Mouse (Mus musculus) stomach, postnatal 0 days (tissue): ENCODE measurements around the gene Cxcr6. TPM values are rescaled to one million over a fixed set of nuclear protein-coding genes. Genes with fewer than 3 reads are reported as not detected.
A peak's percentile ranks its signal among the peaks of the same experiment; 100 is the strongest.

Experiments used
- ATAC-seq: fragments of 200-750 bp; cut with Nextera tagmentation; 2 replicates; pipeline ENCODE4 v1.8.0; 2017; ENCODE audit not compliant: low FRiP score, low TSS enrichment
- DNase-seq: peaks from one replicate; pipeline ENCODE4 v3.0.0-alpha.2; 2016; ENCODE audit warnings: low spot score
- H3K27ac ChIP-seq: fragments of 300-500 bp; sonication (generic); replicated peaks from 2 replicates; pipeline ENCODE4 v1.5.1; 2014; ENCODE audit warnings: mild to moderate bottlenecking, control low read depth
- H3K27me3 ChIP-seq: fragments of 300-500 bp; sonication (generic); 2 replicates; pipeline ENCODE4 v1.6.1; 2014; ENCODE audit warnings: low read length; ENCODE audit not compliant: control insufficient read depth, insufficient read depth
- H3K36me3 ChIP-seq: fragments of 300-500 bp; sonication (generic); 2 replicates; pipeline ENCODE4 v1.6.1; 2014; ENCODE audit warnings: low read length, mixed read lengths; ENCODE audit not compliant: control insufficient read depth, insufficient read depth
- H3K4me1 ChIP-seq: fragments of 300-500 bp; sonication (generic); replicated peaks from 2 replicates; pipeline ENCODE4 v1.6.1; 2014; ENCODE audit warnings: antibody characterized with exemption; ENCODE audit not compliant: control insufficient read depth, insufficient read depth
- H3K4me2 ChIP-seq: fragments of 300-500 bp; sonication (generic); replicated peaks from 2 replicates; pipeline ENCODE4 v1.6.1; 2014; ENCODE audit warnings: low read depth, mild to moderate bottlenecking, control low read depth, moderate library complexity
- H3K4me3 ChIP-seq: fragments of 300-500 bp; sonication (generic); 2 replicates; pipeline ENCODE4 v1.5.1; 2014; ENCODE audit warnings: low read depth, low read length, control low read depth
- H3K9ac ChIP-seq: fragments of 300-500 bp; sonication (generic); 2 replicates; pipeline ENCODE4 v1.6.1; 2014; ENCODE audit warnings: mild to moderate bottlenecking, low read length, control low read depth, mixed read lengths
- H3K9me3 ChIP-seq: fragments of 300-500 bp; sonication (generic); 2 replicates; pipeline ENCODE4 v1.6.1; 2016; ENCODE audit warnings: low read length; ENCODE audit not compliant: control insufficient read depth
- CTCF ChIP-seq: IDR thresholded peaks from 2 replicates; pipeline ENCODE4 v1.5.1; 2016; ENCODE audit warnings: antibody characterized with exemption, low read depth, mild to moderate bottlenecking, moderate library complexity
- EP300 ChIP-seq: optimal IDR thresholded peaks from 2 replicates; pipeline ENCODE3; 2016; ENCODE audit warnings: antibody characterized with exemption
- WGBS: fragments of 180-500 bp; shearing (Covaris S2); extraction: QIAGEN DNeasy Blood & Tissue Kit; methylation state at CpG from one replicate; pipeline ENCODE4 v1.1.7; 2014; 5-methylcytosine and 5-hydroxymethylcytosine counted together
- polyA plus RNA-seq: library from polyadenylated mRNA; unstranded; fragments of >200 nt; fragmentation: Nextera tagmentation; extraction: Ambion mirVana; gene quantifications from 2 replicates; pipeline ENCODE4 v1.2.1, GENCODE M21; 2015

The Cxcr6 gene
- 0.41 and 0.44 TPM in 2 replicates for polyA plus RNA-seq

- H3K27me3 ChIP-seq: no peaks in the 10 kb centered on the region
- ATAC-seq (no peak), DNase-seq (peak; percentile 5)
- 87% methylated on average over 5 of the region's 5 CpGs for WGBS
- H3K4me3 ChIP-seq: no peak within 1 kb of the TSS
- H3K9me3 ChIP-seq: no peaks in the 10 kb centered on the region
- H3K27ac ChIP-seq: no peak within 1 kb of the TSS
- no peak within 1 kb of the TSS for H3K9ac ChIP-seq
- H3K4me2 ChIP-seq: no peak within 1 kb of the TSS
- peaks cover 5% of the 10 kb centered on the region; the same call in 1 of the 2 replicates for H3K36me3 ChIP-seq
- no peaks in the 10 kb centered on the region for H3K4me1 ChIP-seq
- TF ChIP-seq EP300 (no peak), CTCF (no peak)
Measured at GRCm38 (mm10) chr9:123806267-123806666, at the start of gene Cxcr6. TSS of gene Cxcr6 (plus strand) at chr9:123806475.

- no peaks in the 10 kb centered on the region for H3K4me1 ChIP-seq
- no peaks in the 10 kb centered on the region for H3K36me3 ChIP-seq
- H3K9ac ChIP-seq: no peak overlapping the region
- H3K9me3 ChIP-seq: no peaks in the 10 kb centered on the region
- H3K4me2 ChIP-seq: no peak overlapping the region
- H3K4me3 ChIP-seq: no peak overlapping the region
- TF ChIP-seq EP300: no peak
- no peak for TF ChIP-seq CTCF
- 78% methylated on average over 3 of the region's 3 CpGs for whole genome bisulfite sequencing
- H3K27ac ChIP-seq: no peak overlapping the region
- ATAC-seq (no peak), DNase-seq (no peak)
- H3K27me3 ChIP-seq: no peaks in the 10 kb centered on the region
Measured at GRCm38 (mm10) chr9:123756752-123757151, 49.5 kb upstream of the Cxcr6 start.

GRCm38 (mm10) chr9:123757326-123757725 lies 48.9 kb upstream of the Cxcr6 start:
- no peak overlapping the region for H3K9ac ChIP-seq
- ATAC-seq (no peak), DNase-seq (no peak)
- H3K4me3 ChIP-seq: no peak overlapping the region
- H3K27ac ChIP-seq: no peak overlapping the region
- no peaks in the 10 kb centered on the region for H3K27me3 ChIP-seq
- H3K4me2 ChIP-seq: no peak overlapping the region
- H3K9me3 ChIP-seq: no peaks in the 10 kb centered on the region
- WGBS: 53% methylated on average over 2 of the region's 2 CpGs
- TF ChIP-seq EP300 (no peak), CTCF (no peak)
- no peaks in the 10 kb centered on the region for H3K36me3 ChIP-seq
- no peaks in the 10 kb centered on the region for H3K4me1 ChIP-seq

DNA sequence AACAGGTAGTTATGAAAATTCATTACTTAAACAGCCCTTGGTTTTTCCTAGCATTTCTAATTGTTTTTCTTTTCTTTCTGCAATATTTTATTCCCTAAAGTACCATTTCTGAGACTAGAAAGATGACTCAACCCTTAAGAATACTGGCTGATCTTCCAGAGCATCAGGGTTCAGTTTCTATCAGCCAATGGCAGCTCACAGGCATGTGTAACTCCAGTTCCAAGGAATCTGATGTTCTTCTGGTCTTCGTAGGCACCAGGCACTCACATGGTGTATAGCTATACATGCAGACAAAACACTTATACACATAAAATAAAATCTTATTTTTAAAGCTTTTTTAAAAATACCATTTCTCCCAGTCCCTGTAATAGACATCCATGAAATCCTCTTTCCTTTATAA lies 48.1 kb upstream of the Cxcr6 start:
- no peaks in the 10 kb centered on the region for H3K4me1 ChIP-seq
- H3K9me3 ChIP-seq: no peaks in the 10 kb centered on the region
- no peak overlapping the region for H3K4me2 ChIP-seq
- 58% methylated on average over 1 of the region's 1 CpGs for WGBS
- ATAC-seq (no peak), DNase-seq (no peak)
- no peak overlapping the region for H3K27ac ChIP-seq
- TF ChIP-seq CTCF (no peak), EP300 (no peak)
- H3K27me3 ChIP-seq: no peaks in the 10 kb centered on the region
- H3K36me3 ChIP-seq: no peaks in the 10 kb centered on the region
- H3K4me3 ChIP-seq: no peak overlapping the region
- H3K9ac ChIP-seq: no peak overlapping the region

DNA sequence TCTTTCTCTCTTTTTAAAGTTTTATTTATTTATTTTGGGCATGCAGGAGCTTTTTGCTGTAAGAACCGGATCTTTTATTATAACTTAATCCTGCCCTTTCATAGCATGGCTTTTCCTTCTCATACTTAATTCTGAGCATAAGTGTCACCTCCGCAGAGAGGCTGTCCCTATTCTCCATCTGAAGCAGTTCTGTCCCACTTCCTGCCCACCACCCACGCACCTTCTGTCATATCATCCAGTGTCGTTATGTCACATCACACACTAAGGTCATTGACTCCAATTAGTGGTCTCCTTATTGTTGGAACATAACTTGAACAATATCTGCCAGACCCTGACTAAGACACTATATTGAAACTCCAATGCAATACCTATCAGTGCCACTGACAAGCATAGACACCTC lies 47.6 kb upstream of the Cxcr6 start:
- 62% methylated on average over 4 of the region's 4 CpGs for WGBS
- H3K4me2 ChIP-seq: no peak overlapping the region

GRCm38 (mm10) chr9:123760806-123761205 lies 45.5 kb upstream of the Cxcr6 start:
- Histone ChIP-seq H3K4me1 (no peaks in the 10 kb centered on the region), H3K4me3 (no peak overlapping the region), H3K9me3 (no peaks in the 10 kb centered on the region), H3K36me3 (no peaks in the 10 kb centered on the region), H3K27me3 (no peaks in the 10 kb centered on the region), H3K27ac (no peak overlapping the region), H3K4me2 (no peak overlapping the region), H3K9ac (no peak overlapping the region)
- 87% methylated on average over 3 of the region's 3 CpGs for WGBS
- TF ChIP-seq CTCF: no peak
- no peak for TF ChIP-seq EP300
- DNase-seq (no peak), ATAC-seq (no peak)

More for the DNA sequence above, 47.6 kb upstream of the Cxcr6 start:
- Histone ChIP-seq H3K27ac (no peak overlapping the region), H3K9me3 (no peaks in the 10 kb centered on the region), H3K36me3 (no peaks in the 10 kb centered on the region), H3K4me1 (no peaks in the 10 kb centered on the region), H3K4me3 (no peak overlapping the region), H3K27me3 (no peaks in the 10 kb centered on the region), H3K9ac (no peak overlapping the region)
- no peak for DNase-seq
- no peak for TF ChIP-seq CTCF
- no peak for TF ChIP-seq EP300
- no peak for ATAC-seq
